Mouse (Mus musculus) retina, postnatal 7 days (tissue): ENCODE measurements around the gene Bmpr1b.

Source experiments
- DNase-seq: peaks from one replicate; pipeline ENCODE4 v3.0.0-alpha.2; 2012; ENCODE audit warnings: low read depth, low spot score

Bmpr1b gene

GRCm38 (mm10) chr3:141819331-141819941, 349.8 kb downstream of the Bmpr1b start:
- DNase-seq, result no peak

- no peak for DNase-seq
Measured at GRCm38 (mm10) chr3:141818615-141819312, 350.5 kb downstream of the Bmpr1b start.

- DNase-seq, result no peak
Measured at GRCm38 (mm10) chr3:141814776-141815175, 354.4 kb downstream of the Bmpr1b start.

GRCm38 (mm10) chr3:141811348-141811747, 357.9 kb downstream of the Bmpr1b start:
- no peak for DNase-seq

GRCm38 (mm10) chr3:141810944-141811343, 358.3 kb downstream of the Bmpr1b start:
- no peak for DNase-seq

GRCm38 (mm10) chr3:141809581-141809980, 359.6 kb downstream of the Bmpr1b start:
- DNase-seq, result no peak

- no peak for DNase-seq
Measured at GRCm38 (mm10) chr3:141804133-141804532, 365.1 kb downstream of the Bmpr1b start.

- DNase-seq, result no peak
Measured at GRCm38 (mm10) chr3:141797789-141798188, 371.4 kb downstream of the Bmpr1b start.

- DNase-seq, result no peak
Measured at GRCm38 (mm10) chr3:141797372-141797771, 371.9 kb downstream of the Bmpr1b start.

GRCm38 (mm10) chr3:141794371-141794770, 374.9 kb downstream of the Bmpr1b start:
- no peak for DNase-seq

GRCm38 (mm10) chr3:141793755-141794154, 375.5 kb downstream of the Bmpr1b start:
- DNase-seq, result no peak

- DNase-seq, result no peak
Measured at GRCm38 (mm10) chr3:141792106-141792505, 377.1 kb downstream of the Bmpr1b start.

GRCm38 (mm10) chr3:141791026-141791780, 378.0 kb downstream of the Bmpr1b start:
- DNase-seq, result no peak
